Comparison of ENCODE assay signal across 8 mouse cellular contexts in the genomic region with DNA sequence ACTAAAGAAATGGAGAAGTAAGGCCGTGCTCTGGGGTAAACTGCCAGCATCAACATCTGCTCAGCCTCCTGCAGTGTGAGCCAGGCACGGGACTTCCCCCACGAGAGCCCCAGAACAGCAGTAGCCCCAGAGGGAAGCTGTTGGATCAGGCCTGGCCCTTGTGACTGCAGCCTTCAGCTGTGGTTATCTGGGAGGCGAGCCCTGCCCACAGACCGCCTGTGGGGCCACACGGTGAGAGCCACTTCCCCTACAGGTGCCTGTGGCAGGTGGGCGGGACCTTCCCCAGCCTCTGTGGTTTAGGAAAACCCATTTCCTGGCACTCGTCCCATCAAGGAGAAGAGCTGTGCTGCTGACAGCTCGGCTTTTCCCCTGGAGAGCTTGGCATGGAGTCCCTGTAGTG. TPM values are rescaled to one million over a fixed set of nuclear protein-coding genes. Genes with fewer than 3 reads are reported as not detected.
DNase-seq lines count a peak whose midpoint lies in the region; ATAC-seq lines count a peak whose summit lies in the region.

No protein-coding gene starts in this region.

- 0 out of 2 replicates have a peak, but pooled peaks cover 3% of the 10 kb centered on the region for H3K27me3 ChIP-seq in forebrain, embryonic 12.5 days
- no peaks in the 10 kb centered on the region for H3K27me3 ChIP-seq in hindbrain, embryonic 16.5 days (replicated peaks; ENCODE audit: control insufficient read depth, insufficient read depth, low read length)
- H3K27me3 ChIP-seq in liver, embryonic 15.5 days, result 0 out of 2 replicates have a peak, but pooled peaks cover 6% of the 10 kb centered on the region
- H3K27me3 ChIP-seq in neural tube, embryonic 14.5 days (ENCODE audit: control insufficient read depth, insufficient read depth, low read length), result no peaks in the 10 kb centered on the region

- H3K27ac ChIP-seq in forebrain, embryonic 12.5 days, result peak overlapping the region; percentile 53; the same call in 1 of the 2 replicates
- H3K27ac ChIP-seq in hindbrain, embryonic 16.5 days (ENCODE audit: low read depth, low read length), result peak overlapping the region; percentile 48; the same call in 1 of the 2 replicates
- peak overlapping the region; percentile 64 for H3K27ac ChIP-seq in liver, embryonic 15.5 days (replicated peaks)
- H3K27ac ChIP-seq in neural tube, embryonic 14.5 days (ENCODE audit: low read depth, low read length), result no peak overlapping the region

- ATAC-seq in forebrain, embryonic 12.5 days (ENCODE audit: low FRiP score), result no peak
- ATAC-seq in hindbrain, embryonic 16.5 days, result no peak
- ATAC-seq in liver, embryonic 15.5 days (ENCODE audit: insufficient read depth), result peak; percentile 49; the same call in 1 of the 2 replicates
- no peak for ATAC-seq in neural tube, embryonic 14.5 days (ENCODE audit: low read depth)

- H3K4me2 ChIP-seq in forebrain, embryonic 12.5 days, result no peak overlapping the region
- no peak overlapping the region for H3K4me2 ChIP-seq in hindbrain, embryonic 16.5 days (ENCODE audit: low read length)
- peak overlapping the region; percentile 5 for H3K4me2 ChIP-seq in liver, embryonic 15.5 days
- 0 out of 2 replicates have a peak overlapping the region, but pooled peaks have one; percentile 9 for H3K4me2 ChIP-seq in neural tube, embryonic 14.5 days (ENCODE audit: low read depth, low read length)

- H3K4me3 ChIP-seq in forebrain, embryonic 12.5 days (replicated peaks), result no peak overlapping the region
- H3K4me3 ChIP-seq in hindbrain, embryonic 16.5 days (ENCODE audit: low read length), result no peak overlapping the region
- no peak overlapping the region for H3K4me3 ChIP-seq in liver, embryonic 15.5 days (replicated peaks)
- H3K4me3 ChIP-seq in neural tube, embryonic 14.5 days (ENCODE audit: low read depth, low read length), result no peak overlapping the region

- H3K9ac ChIP-seq in forebrain, embryonic 12.5 days, result peak overlapping the region; percentile 21; the same call in 1 of the 2 replicates
- H3K9ac ChIP-seq in hindbrain, embryonic 16.5 days (ENCODE audit: low read depth, low read length), result peak overlapping the region; percentile 43
- H3K9ac ChIP-seq in liver, embryonic 15.5 days, result no peak overlapping the region
- no peak overlapping the region for H3K9ac ChIP-seq in neural tube, embryonic 14.5 days (replicated peaks; ENCODE audit: low read depth, low read length)

- peaks cover 24% of the 10 kb centered on the region for H3K36me3 ChIP-seq in forebrain, embryonic 12.5 days (replicated peaks)
- peaks cover 14% of the 10 kb centered on the region for H3K36me3 ChIP-seq in hindbrain, embryonic 16.5 days (ENCODE audit: control insufficient read depth, insufficient read depth, low read length)
- peaks cover 14% of the 10 kb centered on the region for H3K36me3 ChIP-seq in liver, embryonic 15.5 days (replicated peaks)
- H3K36me3 ChIP-seq in neural tube, embryonic 14.5 days (ENCODE audit: control insufficient read depth, insufficient read depth, low read length), result peaks cover 12% of the 10 kb centered on the region

- 0 out of 2 replicates have a peak, but pooled peaks cover 3% of the 10 kb centered on the region for H3K9me3 ChIP-seq in forebrain, embryonic 12.5 days
- no peaks in the 10 kb centered on the region for H3K9me3 ChIP-seq in hindbrain, embryonic 16.5 days (ENCODE audit: control insufficient read depth, low read length)
- H3K9me3 ChIP-seq in liver, embryonic 15.5 days (replicated peaks), result no peaks in the 10 kb centered on the region
- H3K9me3 ChIP-seq in neural tube, embryonic 14.5 days (ENCODE audit: control insufficient read depth, low read length), result no peaks in the 10 kb centered on the region

- peaks cover 30% of the 10 kb centered on the region for H3K4me1 ChIP-seq in forebrain, embryonic 12.5 days
- H3K4me1 ChIP-seq in hindbrain, embryonic 16.5 days (ENCODE audit: control insufficient read depth, insufficient read depth, low read depth, low read length), result peaks cover 14% of the 10 kb centered on the region
- H3K4me1 ChIP-seq in liver, embryonic 15.5 days (replicated peaks), result peaks cover 41% of the 10 kb centered on the region
- peaks cover 15% of the 10 kb centered on the region for H3K4me1 ChIP-seq in neural tube, embryonic 14.5 days (ENCODE audit: control insufficient read depth, insufficient read depth, low read length)

- 23% methylated on average over 9 of the region's 9 CpGs for WGBS in forebrain, embryonic 12.5 days
- 13% methylated on average over 9 of the region's 9 CpGs for WGBS in hindbrain, embryonic 16.5 days
- 4% methylated on average over 9 of the region's 9 CpGs for WGBS in liver, embryonic 15.5 days (ENCODE audit: insufficient replicate concordance)
- WGBS in neural tube, embryonic 14.5 days, result 17% methylated on average over 9 of the region's 9 CpGs

- peak; percentile 57 to 69 for DNase-seq in adrenal gland, adult (ENCODE audit: inconsistent age in 2 of 2, low spot score in 1 of 2)
- no peak for DNase-seq in adrenal gland, postnatal 36 days
- DNase-seq in CD4-positive, CD25-positive, alpha-beta regulatory T cell, adult 2 months (ENCODE audit: low read depth, low spot score), result peak; percentile 67
- DNase-seq in yolk sac, embryonic 10.5 days (ENCODE audit: low spot score), result no peak

RNA-seq across cellular contexts. Expression of a gene that starts 3.2 kb away (rescaled TPM):
- 10 to 100 TPM; 33.3 to 34.2 TPM for total RNA-seq in adrenal gland, postnatal 36 days (2021)
- polyA plus RNA-seq in forebrain, embryonic 12.5 days (2016; fragmentation: Nextera tagmentation; extraction: Ambion mirVana), result 75.5 and 82.3 TPM in 2 replicates
- polyA plus RNA-seq in hindbrain, embryonic 16.5 days (2015; fragmentation: Nextera tagmentation; extraction: Ambion mirVana), result 185 and 196 TPM in 2 replicates
- 17.4 and 20.3 TPM in 2 replicates for polyA plus RNA-seq in liver, embryonic 15.5 days (2015; fragmentation: Nextera tagmentation; extraction: Ambion mirVana)
- polyA plus RNA-seq in neural tube, embryonic 14.5 days (2014; fragmentation: Nextera tagmentation; extraction: Ambion mirVana), result 155 and 160 TPM in 2 replicates

RNA-seq across cellular contexts. Expression of a gene that starts 22.4 kb away (rescaled TPM):
- total RNA-seq in adrenal gland, postnatal 36 days (2021), result 100 to 1,000 TPM; 418 to 498 TPM
- 380 and 396 TPM in 2 replicates for polyA plus RNA-seq in forebrain, embryonic 12.5 days (2016; fragmentation: Nextera tagmentation; extraction: Ambion mirVana)
- 490 and 530 TPM in 2 replicates for polyA plus RNA-seq in hindbrain, embryonic 16.5 days (2015; fragmentation: Nextera tagmentation; extraction: Ambion mirVana)
- polyA plus RNA-seq in liver, embryonic 15.5 days (2015; fragmentation: Nextera tagmentation; extraction: Ambion mirVana), result 192 and 196 TPM in 2 replicates
- polyA plus RNA-seq in neural tube, embryonic 14.5 days (2014; fragmentation: Nextera tagmentation; extraction: Ambion mirVana), result 469 and 520 TPM in 2 replicates

RNA-seq across cellular contexts. Expression of a gene that starts 26.8 kb away (rescaled TPM):
- total RNA-seq in adrenal gland, postnatal 36 days (2021), result 10 to 100 TPM in 1 of 2 experiments, 1 to 10 TPM in 1; 8.4 to 10.5 TPM
- polyA plus RNA-seq in forebrain, embryonic 12.5 days (2016; fragmentation: Nextera tagmentation; extraction: Ambion mirVana), result 250 and 275 TPM in 2 replicates
- 130 and 180 TPM in 2 replicates for polyA plus RNA-seq in hindbrain, embryonic 16.5 days (2015; fragmentation: Nextera tagmentation; extraction: Ambion mirVana)
- 17.5 and 21.1 TPM in 2 replicates for polyA plus RNA-seq in liver, embryonic 15.5 days (2015; fragmentation: Nextera tagmentation; extraction: Ambion mirVana)
- polyA plus RNA-seq in neural tube, embryonic 14.5 days (2014; fragmentation: Nextera tagmentation; extraction: Ambion mirVana), result 109 and 229 TPM in 2 replicates

Comparison
In these comparisons a context has a peak if more than half of its experiments do, and no peak if none do; other contexts are left out.
1. DNase-seq: peak in adrenal gland, adult (2 of 2) and CD4-positive, CD25-positive, alpha-beta regulatory T cell, adult 2 months (single experiment); none in adrenal gland, postnatal 36 days (0 of 2) and yolk sac, embryonic 10.5 days (single experiment).
2. H3K4me2 ChIP-seq: peak in liver, embryonic 15.5 days (single experiment) and neural tube, embryonic 14.5 days (single experiment); none in forebrain, embryonic 12.5 days (single experiment) and hindbrain, embryonic 16.5 days (single experiment).
3. H3K9ac ChIP-seq: peak in forebrain, embryonic 12.5 days (single experiment) and hindbrain, embryonic 16.5 days (single experiment); none in liver, embryonic 15.5 days (single experiment) and neural tube, embryonic 14.5 days (single experiment).